Mouse (Mus musculus) lung, adult 2 months (tissue): ENCODE measurements around the gene Zfp827.

Source experiments
- CTCF ChIP-seq: fragments of 200-500 bp; IDR thresholded peaks from 2 replicates; pipeline ENCODE4 v1.5.1; 2011; ENCODE audit warnings: mild to moderate bottlenecking, low read length, control low read depth; ENCODE audit not compliant: insufficient read depth
- POLR2A ChIP-seq: fragments of 200-500 bp; IDR thresholded peaks from 2 replicates; pipeline ENCODE4 v1.6.1; 2011; ENCODE audit warnings: low read depth, mild to moderate bottlenecking, control low read depth, low read length, borderline replicate concordance; ENCODE audit errors: extremely low read depth

- TF ChIP-seq CTCF: no peak
- no peak for TF ChIP-seq POLR2A
Observed at GRCm38 (mm10) chr8:79048388-79049005, 20.3 kb downstream of the Zfp827 start.
